Mouse (Mus musculus) testis, adult 2 months (tissue): ENCODE measurements around the gene Gm10964. TPM values are rescaled to one million over a fixed set of nuclear protein-coding genes. Genes with fewer than 3 reads are reported as not detected.
"Not testable (repeated sequence)": the region's sequence is repeated elsewhere in the genome, so short reads cannot be mapped to it uniquely, and the experiment has no call there.

Source experiments
- H3K27ac ChIP-seq: fragments of 200-500 bp; 2 replicates; pipeline ENCODE4 v1.5.1; 2012; ENCODE audit warnings: low read depth, low read length; ENCODE audit not compliant: control insufficient read depth, insufficient read depth
- H3K27me3 ChIP-seq: fragments of 200-500 bp; 2 replicates; pipeline ENCODE4 v1.6.1; 2012; ENCODE audit warnings: mild to moderate bottlenecking, low read length, moderate library complexity; ENCODE audit not compliant: control insufficient read depth, insufficient read depth
- H3K36me3 ChIP-seq: fragments of 200-500 bp; 2 replicates; pipeline ENCODE4 v1.6.1; 2012; ENCODE audit warnings: mild to moderate bottlenecking, low read length; ENCODE audit not compliant: control insufficient read depth, insufficient read depth
- H3K4me1 ChIP-seq: fragments of 200-500 bp; 2 replicates; pipeline ENCODE4 v1.6.1; 2012; ENCODE audit warnings: low read length; ENCODE audit not compliant: control insufficient read depth, insufficient read depth
- H3K4me3 ChIP-seq: fragments of 200-500 bp; 2 replicates; pipeline ENCODE4 v1.5.1; 2012; ENCODE audit warnings: low read depth, mild to moderate bottlenecking, low read length, moderate library complexity, mixed read lengths; ENCODE audit not compliant: control insufficient read depth
- CTCF ChIP-seq: fragments of 200-500 bp; IDR thresholded peaks from 2 replicates; pipeline ENCODE4 v1.5.1; 2012; ENCODE audit warnings: low read depth, mild to moderate bottlenecking, inconsistent platforms, low read length, moderate library complexity; ENCODE audit not compliant: control insufficient read depth, insufficient read depth, insufficient replicate concordance
- POLR2A ChIP-seq: fragments of 200-500 bp; IDR thresholded peaks from 2 replicates; pipeline ENCODE4 v1.6.1; 2012; ENCODE audit warnings: low read depth, mild to moderate bottlenecking, inconsistent platforms, low read length, moderate library complexity; ENCODE audit not compliant: control insufficient read depth
- polyA plus RNA-seq: library from polyadenylated mRNA; depleted of rRNA; stranded (reverse); fragments of >200 nt; gene quantifications from 2 replicates; pipeline ENCODE4 v1.2.3, GENCODE M21; 2012; rRNA removed

Gene Gm10964
- polyA plus RNA-seq, 1 experiment: not detected

DNA sequence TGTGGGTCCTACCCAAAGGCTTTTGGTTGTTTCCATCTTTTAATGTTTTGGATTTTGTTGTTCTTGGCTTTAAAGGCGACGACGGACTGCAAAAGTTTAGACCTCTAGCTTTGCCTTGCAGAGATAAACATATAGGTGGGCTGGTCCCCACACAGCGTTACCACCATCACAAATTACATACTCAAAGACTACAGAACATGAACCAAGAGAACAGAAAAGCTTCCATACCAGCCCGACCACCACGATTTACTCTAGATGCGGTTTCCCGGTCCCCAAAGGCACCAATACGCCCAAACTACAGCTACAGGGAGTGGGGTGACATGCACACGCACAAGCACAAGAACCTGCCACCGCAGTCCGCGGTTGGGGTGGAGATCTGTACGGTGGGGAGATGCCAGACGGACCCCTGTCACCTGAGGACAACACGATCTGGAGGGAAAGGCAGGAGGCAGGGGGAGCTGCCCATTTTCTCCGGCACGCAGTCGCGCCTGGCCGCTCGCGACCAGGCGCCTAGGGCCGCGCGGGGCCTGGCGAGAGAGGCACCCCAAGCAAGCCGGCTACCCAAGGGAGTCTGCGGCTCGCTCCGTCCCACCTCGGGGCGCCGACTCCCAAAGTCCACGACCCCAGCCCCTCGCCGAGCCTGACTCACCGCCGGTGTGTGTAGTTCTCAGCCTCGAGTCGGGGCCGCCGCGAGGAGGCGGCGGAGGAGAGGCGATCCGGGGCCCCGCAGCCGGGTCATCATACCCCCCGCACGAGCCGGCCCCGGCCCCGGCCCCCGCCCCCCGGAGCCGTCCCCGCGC lies 51.4 kb downstream of the Gm10964 start:
- TF ChIP-seq CTCF (no peak), POLR2A (peak; percentile 49; the same call in 1 of the 2 replicates)
- peak overlapping the region; percentile 86 for H3K27ac ChIP-seq

DNA sequence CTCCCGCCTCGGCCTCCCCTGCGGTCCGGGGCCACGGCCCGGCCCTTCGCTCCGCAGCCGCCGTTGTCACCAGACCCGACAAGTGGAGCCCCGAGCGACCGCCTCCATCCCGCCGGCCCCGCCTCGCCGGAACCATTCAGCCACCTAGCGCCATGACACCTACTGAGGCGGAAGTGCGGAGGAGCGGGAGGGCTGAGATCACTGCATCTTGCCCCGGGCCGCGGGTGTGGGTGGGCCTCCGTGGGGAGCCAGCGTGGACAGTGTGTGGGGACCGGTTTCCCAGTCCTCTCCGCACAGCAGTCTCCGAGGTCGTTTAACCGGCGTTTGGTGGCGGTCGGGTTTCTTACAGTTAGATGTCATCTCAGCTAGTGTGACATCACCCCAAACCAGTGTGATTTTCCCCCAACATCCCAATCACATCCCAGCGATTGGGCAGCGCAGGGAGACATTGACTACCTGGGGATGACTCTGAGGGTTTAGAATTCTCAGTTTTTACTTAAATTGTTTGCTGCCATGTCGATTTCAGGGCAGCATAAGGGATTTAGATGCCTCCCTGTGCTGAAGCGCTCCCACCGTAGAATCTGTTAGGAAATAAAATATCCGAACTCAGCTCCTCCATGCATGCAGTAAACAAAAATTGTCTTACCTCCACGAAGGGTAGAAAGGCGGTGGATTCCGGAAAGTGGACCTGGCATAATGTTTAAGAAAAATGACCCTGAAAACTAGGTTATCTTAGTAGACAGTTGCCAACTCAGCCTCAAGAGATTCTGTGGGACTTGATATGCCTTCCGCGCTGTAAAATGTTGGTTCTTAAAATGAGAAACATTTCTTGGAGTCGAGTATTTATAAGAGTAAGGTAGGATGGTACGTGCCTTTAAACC lies 52.3 kb downstream of the Gm10964 start, which contains the start of gene Hipk1:
Hipk1 (minus strand) TSS at position 334 of the 881 bp plus-strand sequence.
- H3K27me3 ChIP-seq: no peaks in the 10 kb centered on the region
- peaks cover 7% of the 10 kb centered on the region for H3K4me1 ChIP-seq
- H3K4me3 ChIP-seq: peak within 1 kb of the TSS; percentile 100
- H3K36me3 ChIP-seq: no peaks in the 10 kb centered on the region
- H3K27ac ChIP-seq: peak within 1 kb of the TSS; percentile 100
- TF ChIP-seq POLR2A (peak; percentile 96), CTCF (no peak)

More for the DNA sequence above, 51.4 kb downstream of the Gm10964 start:
- Histone ChIP-seq H3K4me3 (peak overlapping the region; percentile 100), H3K36me3 (no peaks in the 10 kb centered on the region), H3K4me1 (peaks cover 7% of the 10 kb centered on the region), H3K27me3 (no peaks in the 10 kb centered on the region)

DNA sequence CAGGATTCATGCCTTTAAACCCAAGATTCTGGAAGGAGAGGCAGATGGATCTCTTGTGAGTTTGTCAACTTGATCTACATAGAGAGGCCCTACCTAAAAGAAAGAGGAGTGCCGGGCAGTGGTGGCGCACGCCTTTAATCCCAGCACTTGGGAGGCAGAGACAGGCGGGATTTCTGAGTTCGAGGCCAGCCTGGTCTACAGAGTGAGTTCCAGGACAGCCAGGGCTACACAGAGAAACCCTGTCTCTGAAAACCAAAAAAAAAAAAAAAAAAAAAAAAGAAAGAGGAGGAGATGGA lies 52.9 kb downstream of the Gm10964 start:
- peak overlapping the region; percentile 100 for H3K4me3 ChIP-seq
- H3K4me1 ChIP-seq, H3K36me3 ChIP-seq, H3K27me3 ChIP-seq: not testable (repeated sequence)
- H3K27ac ChIP-seq: peak overlapping the region; percentile 100

DNA sequence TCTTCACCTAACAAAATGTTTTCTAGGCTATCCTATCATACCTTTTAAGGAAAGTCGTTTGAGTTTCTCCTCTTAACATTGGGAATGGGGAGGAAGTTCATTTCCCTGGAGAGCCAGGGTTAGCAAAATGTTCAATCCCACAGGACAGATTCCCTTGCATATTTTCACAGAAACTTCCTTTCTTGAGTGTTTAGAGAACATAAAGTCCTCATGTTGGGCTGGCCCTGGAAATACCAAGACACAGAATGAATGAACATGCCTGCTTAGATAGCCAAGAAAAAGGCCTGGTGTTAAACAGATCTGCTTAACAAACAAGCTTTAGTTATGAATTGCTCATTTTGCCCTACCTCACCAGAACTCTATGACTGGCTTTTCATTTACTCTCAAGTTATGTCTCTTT lies 53.4 kb downstream of the Gm10964 start:
- Histone ChIP-seq H3K36me3 (no peaks in the 10 kb centered on the region), H3K27ac (0 out of 2 replicates have a peak overlapping the region, but pooled peaks have one; percentile 51), H3K4me3 (peak overlapping the region; percentile 45; the same call in 1 of the 2 replicates), H3K4me1 (peaks cover 7% of the 10 kb centered on the region), H3K27me3 (no peaks in the 10 kb centered on the region)
- no peak for TF ChIP-seq CTCF
- TF ChIP-seq POLR2A: no peak

Other genes with a start within 250 kb of the Gm10964 start
- gene Syt6, start 164.1 kb upstream of the Gm10964 start, polyA plus RNA-seq: 0.10 TPM in 1 of 2 replicates, not detected in the other
- not detected in 2 replicates for gene Atg4a-ps, start 93.3 kb upstream of the Gm10964 start, polyA plus RNA-seq
- gene Olfml3, start 1.4 kb upstream of the Gm10964 start, polyA plus RNA-seq: 4.1 and 4.5 TPM in 2 replicates
- gene Hipk1, start 52.2 kb downstream of the Gm10964 start, polyA plus RNA-seq: 203 and 224 TPM in 2 replicates
- 7.6 and 8.5 TPM in 2 replicates for gene Dclre1b, start 70.1 kb downstream of the Gm10964 start, polyA plus RNA-seq
- 33.9 and 36.2 TPM in 2 replicates for gene Ap4b1, start 70.2 kb downstream of the Gm10964 start, polyA plus RNA-seq
- gene Gm43064, start 70.2 kb downstream of the Gm10964 start, polyA plus RNA-seq: 2.2 TPM in 2 replicates
- 0.68 and 3.2 TPM in 2 replicates for gene Bcl2l15, start 93.2 kb downstream of the Gm10964 start, polyA plus RNA-seq
- 0.77 and 2.7 TPM in 2 replicates for gene Ptpn22, start 120.4 kb downstream of the Gm10964 start, polyA plus RNA-seq
- gene Rsbn1, start 174.8 kb downstream of the Gm10964 start, polyA plus RNA-seq: 22.1 TPM in 2 replicates
- 21.6 and 24.2 TPM in 2 replicates for gene Phtf1, start 228.7 kb downstream of the Gm10964 start, polyA plus RNA-seq